Mouse (Mus musculus): ENCODE data around the gene Kif11. TPM values are rescaled to one million over a fixed set of nuclear protein-coding genes. Genes with fewer than 3 reads are reported as not detected.

Gene Kif11
- polyA plus RNA-seq, 1 experiment from 2014 or later, result 76.9 TPM

- no peak for DNase-seq (ENCODE audit: low spot score)
Observed at GRCm38 (mm10) chr19:37376841-37377240, 638 bp downstream of the Kif11 start.

- no peak for DNase-seq (ENCODE audit: low spot score)
Observed at GRCm38 (mm10) chr19:37377404-37377990, 1.3 kb downstream of the Kif11 start.

GRCm38 (mm10) chr19:37378816-37379215, 2.6 kb downstream of the Kif11 start:
- no peak for DNase-seq (ENCODE audit: low spot score)

GRCm38 (mm10) chr19:37386126-37386525, 9.9 kb downstream of the Kif11 start:
- DNase-seq (ENCODE audit: low spot score), result no peak

- DNase-seq (ENCODE audit: low spot score), result no peak
Observed at GRCm38 (mm10) chr19:37391869-37392268, 15.7 kb downstream of the Kif11 start.

GRCm38 (mm10) chr19:37396279-37396678, 20.1 kb downstream of the Kif11 start:
- no peak for DNase-seq (ENCODE audit: low spot score)

GRCm38 (mm10) chr19:37400936-37401335, 24.7 kb downstream of the Kif11 start:
- DNase-seq (ENCODE audit: low spot score), result no peak

- peak; percentile 37 for DNase-seq (ENCODE audit: low spot score)
Observed at GRCm38 (mm10) chr19:37418294-37418693, 42.1 kb downstream of the Kif11 start.

- peak; percentile 74 for DNase-seq (ENCODE audit: low spot score)
Observed at GRCm38 (mm10) chr19:37419613-37420012, 43.4 kb downstream of the Kif11 start.

GRCm38 (mm10) chr19:37428589-37428988, 52.4 kb downstream of the Kif11 start:
- no peak for DNase-seq (ENCODE audit: low spot score)

- DNase-seq (ENCODE audit: low spot score), result no peak
Observed at GRCm38 (mm10) chr19:37431139-37431756, 55.0 kb downstream of the Kif11 start.

GRCm38 (mm10) chr19:37432868-37433570, 56.8 kb downstream of the Kif11 start:
- no peak for DNase-seq (ENCODE audit: low spot score)

- no peak for DNase-seq (ENCODE audit: low spot score)
Observed at GRCm38 (mm10) chr19:37433895-37434262, 57.7 kb downstream of the Kif11 start.

- peak; percentile 37 for DNase-seq (ENCODE audit: low spot score)
Observed at GRCm38 (mm10) chr19:37434263-37434951, 58.2 kb downstream of the Kif11 start, which contains the start of gene Hhex. Hhex (plus strand) TSS chr19:37434810.

GRCm38 (mm10) chr19:37435041-37435852, 59.0 kb downstream of the Kif11 start:
- DNase-seq (ENCODE audit: low spot score), result peak; percentile 11

GRCm38 (mm10) chr19:37435853-37436174, 59.6 kb downstream of the Kif11 start:
- no peak for DNase-seq (ENCODE audit: low spot score)

GRCm38 (mm10) chr19:37436514-37437288, 60.5 kb downstream of the Kif11 start:
- no peak for DNase-seq (ENCODE audit: low spot score)

- DNase-seq (ENCODE audit: low spot score), result no peak
Observed at GRCm38 (mm10) chr19:37437289-37437606, 61.0 kb downstream of the Kif11 start.

GRCm38 (mm10) chr19:37440181-37440580, 64.0 kb downstream of the Kif11 start:
- no peak for DNase-seq (ENCODE audit: low spot score)

GRCm38 (mm10) chr19:37440708-37441475, 64.7 kb downstream of the Kif11 start:
- DNase-seq (ENCODE audit: low spot score), result no peak

Data from thymus, postnatal 0 days (tissue).